Mouse (Mus musculus): Measurements from ENCODE around the gene Snph.

GRCm38 (mm10) chr2:151544673-151545072, 87.7 kb downstream of the Snph start:
- TF ChIP-seq CTCF (IDR thresholded peaks at IDR 0.05; ENCODE audit: low read depth, low read length) = no peak
- no peak for TF ChIP-seq GATA1 (IDR thresholded peaks at IDR 0.05; ENCODE audit: borderline replicate concordance, low read length)

All from G1E (cell line).